Mouse (Mus musculus): Measurements from ENCODE around the gene Ak5. TPM values are rescaled to one million over a fixed set of nuclear protein-coding genes. Genes with fewer than 3 reads are reported as not detected.
A peak's percentile ranks its signal among the peaks of the same experiment; 100 is the strongest.

The Ak5 gene
- polyA plus RNA-seq, 1 experiment = 3.3 TPM

GRCm38 (mm10) chr3:152579984-152580591, 88.1 kb downstream of the Ak5 start:
- Histone ChIP-seq H3K27ac (ENCODE audit: insufficient read depth, low read depth, low read length) (no peak overlapping the region), H3K36me3 (ENCODE audit: control insufficient read depth, insufficient read depth, low read length) (no peaks in the 10 kb centered on the region), H3K4me3 (ENCODE audit: insufficient read depth, low read depth, low read length) (no peak overlapping the region), H3K4me1 (ENCODE audit: control insufficient read depth, insufficient read depth, low read length) (no peaks in the 10 kb centered on the region), H3K27me3 (replicated peaks; ENCODE audit: control insufficient read depth, insufficient read depth, low read length) (no peaks in the 10 kb centered on the region)
- no peak for DNase-seq
- WGBS = 59% methylated on average over 10 of the region's 10 CpGs
- no peak for TF ChIP-seq CTCF (conservative IDR thresholded peaks at IDR 0.05; ENCODE audit: insufficient read depth, insufficient read length, low read depth, low read length)

DNA sequence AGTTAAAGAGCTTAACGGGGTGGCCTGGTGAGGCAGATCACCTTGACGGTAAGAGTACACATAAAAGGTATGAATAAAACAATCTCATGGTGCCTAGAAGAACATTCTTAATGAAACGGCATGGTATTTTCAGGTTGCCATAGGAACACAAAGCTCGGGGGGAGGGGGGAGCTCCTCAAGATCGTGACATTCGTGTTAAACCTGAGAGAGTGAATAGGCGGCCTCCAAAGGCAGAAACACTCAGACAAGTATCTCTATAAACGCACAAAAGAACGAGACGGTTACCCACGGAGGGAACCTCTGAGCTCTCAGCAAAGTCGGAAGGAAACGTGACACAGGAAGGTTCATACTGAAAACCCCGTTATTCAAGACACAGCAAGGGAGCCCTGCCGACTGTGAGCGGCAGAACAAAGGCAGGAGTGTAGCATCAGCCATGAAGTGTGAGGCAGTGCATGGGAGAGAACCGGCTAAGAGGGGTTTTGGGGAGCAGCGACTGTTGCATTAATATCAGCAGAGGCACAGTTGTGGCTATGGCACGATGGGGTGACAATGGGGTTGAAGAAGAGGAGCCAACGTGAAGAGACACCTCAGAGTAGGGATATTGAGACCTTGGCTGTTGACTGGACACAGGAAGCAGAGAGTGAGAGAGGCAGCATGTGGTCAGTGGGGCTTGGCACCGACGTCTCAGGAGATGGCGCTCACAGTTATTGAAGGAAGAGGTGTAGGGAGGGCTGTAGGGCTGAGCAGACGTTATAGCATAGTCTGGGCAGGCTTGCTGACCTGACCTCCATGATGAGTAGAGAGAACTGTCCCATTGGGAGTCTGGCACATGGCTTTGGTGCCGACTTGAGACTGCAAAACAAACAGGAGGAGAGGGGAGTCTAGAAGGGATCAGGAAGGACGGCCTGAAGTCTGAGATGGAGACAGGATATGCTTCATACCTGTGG, 89.6 kb downstream of the Ak5 start:
- no peak for DNase-seq
- Histone ChIP-seq H3K4me1 (ENCODE audit: control insufficient read depth, insufficient read depth, low read length) (no peaks in the 10 kb centered on the region), H3K27ac (ENCODE audit: insufficient read depth, low read depth, low read length) (no peak overlapping the region), H3K4me3 (ENCODE audit: insufficient read depth, low read depth, low read length) (no peak overlapping the region), H3K27me3 (replicated peaks; ENCODE audit: control insufficient read depth, insufficient read depth, low read length) (no peaks in the 10 kb centered on the region), H3K36me3 (ENCODE audit: control insufficient read depth, insufficient read depth, low read length) (no peaks in the 10 kb centered on the region)
- no peak for TF ChIP-seq POLR2A (IDR thresholded peaks at IDR 0.05; ENCODE audit: low read depth, low read length)
- TF ChIP-seq CTCF (conservative IDR thresholded peaks at IDR 0.05; ENCODE audit: insufficient read depth, insufficient read length, low read depth, low read length) = no peak
- 80% methylated on average over 26 of the region's 26 CpGs for WGBS

DNA sequence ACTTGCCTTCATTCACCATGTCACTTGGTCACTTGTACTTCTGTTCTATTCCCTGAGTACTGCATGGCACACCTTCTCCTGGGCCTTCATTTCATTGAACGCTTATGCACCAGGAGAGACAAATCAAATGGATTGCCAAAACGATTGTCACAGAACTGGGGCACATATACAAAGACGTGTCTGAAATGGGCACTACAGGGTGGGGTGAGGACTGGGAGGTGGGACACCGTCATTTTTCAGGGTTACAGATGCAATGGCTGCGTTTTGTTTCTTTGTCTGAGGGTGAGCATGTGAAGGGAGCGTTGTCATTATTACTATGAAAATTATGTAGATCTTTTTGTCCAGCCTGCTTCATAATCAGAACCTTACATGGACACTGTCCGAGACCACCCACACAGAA, 90.4 kb downstream of the Ak5 start:
- no peaks in the 10 kb centered on the region for H3K27me3 ChIP-seq (replicated peaks; ENCODE audit: control insufficient read depth, insufficient read depth, low read length)
- no peak for DNase-seq
- 89% methylated on average over 7 of the region's 7 CpGs for WGBS

GRCm38 (mm10) chr3:152577273-152577672, 90.9 kb downstream of the Ak5 start:
- TF ChIP-seq POLR2A (IDR thresholded peaks at IDR 0.05; ENCODE audit: low read depth, low read length) (no peak), CTCF (conservative IDR thresholded peaks at IDR 0.05; ENCODE audit: insufficient read depth, insufficient read length, low read depth, low read length) (no peak)

More for the DNA sequence above, 90.4 kb downstream of the Ak5 start:
- no peak for TF ChIP-seq POLR2A (IDR thresholded peaks at IDR 0.05; ENCODE audit: low read depth, low read length)
- TF ChIP-seq CTCF (conservative IDR thresholded peaks at IDR 0.05; ENCODE audit: insufficient read depth, insufficient read length, low read depth, low read length) = no peak
- Histone ChIP-seq H3K36me3 (ENCODE audit: control insufficient read depth, insufficient read depth, low read length) (no peaks in the 10 kb centered on the region), H3K4me3 (ENCODE audit: insufficient read depth, low read depth, low read length) (no peak overlapping the region), H3K27ac (ENCODE audit: insufficient read depth, low read depth, low read length) (no peak overlapping the region), H3K4me1 (ENCODE audit: control insufficient read depth, insufficient read depth, low read length) (no peaks in the 10 kb centered on the region)

GRCm38 (mm10) chr3:152569242-152569605, 98.9 kb downstream of the Ak5 start:
- Histone ChIP-seq H3K27ac (ENCODE audit: insufficient read depth, low read depth, low read length) (peak overlapping the region; percentile 16; the same call in 1 of the 2 replicates), H3K36me3 (ENCODE audit: control insufficient read depth, insufficient read depth, low read length) (no peaks in the 10 kb centered on the region), H3K4me1 (ENCODE audit: control insufficient read depth, insufficient read depth, low read length) (no peaks in the 10 kb centered on the region), H3K27me3 (replicated peaks; ENCODE audit: control insufficient read depth, insufficient read depth, low read length) (no peaks in the 10 kb centered on the region), H3K4me3 (ENCODE audit: insufficient read depth, low read depth, low read length) (no peak overlapping the region)
- DNase-seq = peak; percentile 64
- TF ChIP-seq POLR2A (IDR thresholded peaks at IDR 0.05; ENCODE audit: low read depth, low read length) (no peak), CTCF (conservative IDR thresholded peaks at IDR 0.05; ENCODE audit: insufficient read depth, insufficient read length, low read depth, low read length) (no peak)
- WGBS = 38% methylated on average over 6 of the region's 6 CpGs

More at GRCm38 (mm10) chr3:152577273-152577672, 90.9 kb downstream of the Ak5 start:
- Histone ChIP-seq H3K27me3 (replicated peaks; ENCODE audit: control insufficient read depth, insufficient read depth, low read length) (no peaks in the 10 kb centered on the region), H3K4me1 (ENCODE audit: control insufficient read depth, insufficient read depth, low read length) (no peaks in the 10 kb centered on the region), H3K36me3 (ENCODE audit: control insufficient read depth, insufficient read depth, low read length) (no peaks in the 10 kb centered on the region), H3K4me3 (ENCODE audit: insufficient read depth, low read depth, low read length) (no peak overlapping the region), H3K27ac (ENCODE audit: insufficient read depth, low read depth, low read length) (no peak overlapping the region)
- 41% methylated on average over 1 of the region's 1 CpGs for WGBS
- DNase-seq = no peak

GRCm38 (mm10) chr3:152568455-152569241, 99.5 kb downstream of the Ak5 start:
- Histone ChIP-seq H3K27ac (ENCODE audit: insufficient read depth, low read depth, low read length) (peak overlapping the region; percentile 2; the same call in 1 of the 2 replicates), H3K4me3 (ENCODE audit: insufficient read depth, low read depth, low read length) (no peak overlapping the region), H3K27me3 (replicated peaks; ENCODE audit: control insufficient read depth, insufficient read depth, low read length) (no peaks in the 10 kb centered on the region), H3K36me3 (ENCODE audit: control insufficient read depth, insufficient read depth, low read length) (no peaks in the 10 kb centered on the region), H3K4me1 (ENCODE audit: control insufficient read depth, insufficient read depth, low read length) (no peaks in the 10 kb centered on the region)
- peak; percentile 66 for DNase-seq
- TF ChIP-seq POLR2A (IDR thresholded peaks at IDR 0.05; ENCODE audit: low read depth, low read length) (no peak), CTCF (conservative IDR thresholded peaks at IDR 0.05; ENCODE audit: insufficient read depth, insufficient read length, low read depth, low read length) (no peak)
- 46% methylated on average over 9 of the region's 9 CpGs for WGBS
